Mouse (Mus musculus) forelimb bud, embryonic 11.5 days (tissue): Measurements from ENCODE around the gene Fbxo34.
A peak's percentile ranks its signal among the peaks of the same experiment; 100 is the strongest.
"Not testable (repeated sequence)": the region's sequence is repeated elsewhere in the genome, so short reads cannot be mapped to it uniquely, and the experiment has no call there.

Source experiments
- DNase-seq: peaks from one replicate; pipeline ENCODE4 v3.0.0-alpha.2; 2012; ENCODE audit warnings: low read depth, low spot score

The Fbxo34 gene

GRCm38 (mm10) chr14:47516755-47517154 is 66.5 kb downstream of the Fbxo34 start:
- no peak for DNase-seq

GRCm38 (mm10) chr14:47518619-47519018 is 68.4 kb downstream of the Fbxo34 start:
- DNase-seq = no peak

- no peak for DNase-seq
Measured at GRCm38 (mm10) chr14:47520751-47521449, 70.7 kb downstream of the Fbxo34 start.

GRCm38 (mm10) chr14:47521609-47522008 is 71.4 kb downstream of the Fbxo34 start:
- no peak for DNase-seq

GRCm38 (mm10) chr14:47522301-47522700 is 72.1 kb downstream of the Fbxo34 start:
- no peak for DNase-seq

- no peak for DNase-seq
Measured at GRCm38 (mm10) chr14:47525374-47525773, 75.2 kb downstream of the Fbxo34 start.

- DNase-seq = no peak
Measured at GRCm38 (mm10) chr14:47525861-47526260, 75.6 kb downstream of the Fbxo34 start.

- no peak for DNase-seq
Measured at GRCm38 (mm10) chr14:47527833-47528232, 77.6 kb downstream of the Fbxo34 start.

GRCm38 (mm10) chr14:47528293-47528692 is 78.1 kb downstream of the Fbxo34 start:
- no peak for DNase-seq

- peak; percentile 66 for DNase-seq
Measured at GRCm38 (mm10) chr14:47529019-47529418, 78.8 kb downstream of the Fbxo34 start.

GRCm38 (mm10) chr14:47529592-47529991 is 79.4 kb downstream of the Fbxo34 start:
- DNase-seq = not testable (repeated sequence)

- no peak for DNase-seq
Measured at GRCm38 (mm10) chr14:47532496-47532895, 82.3 kb downstream of the Fbxo34 start.

GRCm38 (mm10) chr14:47533365-47534175 is 83.3 kb downstream of the Fbxo34 start:
- DNase-seq = peak; percentile 65

GRCm38 (mm10) chr14:47534176-47534525 is 83.9 kb downstream of the Fbxo34 start:
- DNase-seq = no peak

GRCm38 (mm10) chr14:47535096-47535495 is 84.9 kb downstream of the Fbxo34 start:
- no peak for DNase-seq

- no peak for DNase-seq
Measured at GRCm38 (mm10) chr14:47541325-47541948, 91.2 kb downstream of the Fbxo34 start.

GRCm38 (mm10) chr14:47542283-47542682 is 92.1 kb downstream of the Fbxo34 start:
- no peak for DNase-seq

GRCm38 (mm10) chr14:47544286-47544685 is 94.1 kb downstream of the Fbxo34 start:
- DNase-seq = no peak

GRCm38 (mm10) chr14:47544877-47545276 is 94.7 kb downstream of the Fbxo34 start:
- no peak for DNase-seq

GRCm38 (mm10) chr14:47551668-47552067 is 101.4 kb downstream of the Fbxo34 start:
- no peak for DNase-seq

GRCm38 (mm10) chr14:47553380-47553779 is 103.2 kb downstream of the Fbxo34 start:
- DNase-seq = no peak

GRCm38 (mm10) chr14:47554236-47554635 is 104.0 kb downstream of the Fbxo34 start:
- DNase-seq = no peak

- no peak for DNase-seq
Measured at GRCm38 (mm10) chr14:47555225-47555624, 105.0 kb downstream of the Fbxo34 start.
